Mouse (Mus musculus): ENCODE measurements around the gene Obox2. TPM values are rescaled to one million over a fixed set of nuclear protein-coding genes. Genes with fewer than 3 reads are reported as not detected.
"Not testable (repeated sequence)": the region's sequence is repeated elsewhere in the genome, so short reads cannot be mapped to it uniquely, and the experiment has no call there.

The Obox2 gene
- polyA plus RNA-seq (2014; fragmentation: Nextera tagmentation; extraction: Ambion mirVana): not detected in 2 replicates

GRCm38 (mm10) chr7:15388421-15388998 is at the start of gene Obox2, which contains the start of gene Obox1:
TSS of gene Obox2 (plus strand) at chr7:15388721.
TSS of gene Obox1 (plus strand) at chr7:15388948.
- not testable (repeated sequence) for H3K27ac ChIP-seq (ENCODE audit: low read depth, low read length); H3K9ac ChIP-seq (ENCODE audit: low read length); DNase-seq (ENCODE audit: low spot score, missing footprints); ATAC-seq (ENCODE audit: low FRiP score); H3K36me3 ChIP-seq (ENCODE audit: control insufficient read depth, insufficient read depth, low read length); H3K4me1 ChIP-seq (ENCODE audit: control insufficient read depth, insufficient read depth, low read length); H3K4me3 ChIP-seq (ENCODE audit: low read depth, low read length); H3K27me3 ChIP-seq (ENCODE audit: control insufficient read depth, insufficient read depth, low read length); H3K9me3 ChIP-seq (ENCODE audit: control insufficient read depth, low read length); H3K4me2 ChIP-seq
- no CpG with 5 or more reads among the region's 2 CpGs for WGBS

GRCm38 (mm10) chr7:15399147-15399874 is 10.8 kb downstream of the Obox2 start:
- not testable (repeated sequence) for H3K36me3 ChIP-seq (ENCODE audit: control insufficient read depth, insufficient read depth, low read length); ATAC-seq (ENCODE audit: low FRiP score); DNase-seq (ENCODE audit: low spot score, missing footprints); H3K27me3 ChIP-seq (ENCODE audit: control insufficient read depth, insufficient read depth, low read length); H3K9me3 ChIP-seq (ENCODE audit: control insufficient read depth, low read length); H3K4me3 ChIP-seq (ENCODE audit: low read depth, low read length); H3K4me1 ChIP-seq (ENCODE audit: control insufficient read depth, insufficient read depth, low read length); H3K27ac ChIP-seq (ENCODE audit: low read depth, low read length); H3K4me2 ChIP-seq; H3K9ac ChIP-seq (ENCODE audit: low read length)
- 61% methylated on average over 3 of the region's 3 CpGs for WGBS

GRCm38 (mm10) chr7:15406816-15407215 is 18.3 kb downstream of the Obox2 start:
- ATAC-seq (ENCODE audit: low FRiP score); H3K4me2 ChIP-seq; H3K9me3 ChIP-seq (ENCODE audit: control insufficient read depth, low read length); H3K4me1 ChIP-seq (ENCODE audit: control insufficient read depth, insufficient read depth, low read length); DNase-seq (ENCODE audit: low spot score, missing footprints); H3K9ac ChIP-seq (ENCODE audit: low read length); H3K36me3 ChIP-seq (ENCODE audit: control insufficient read depth, insufficient read depth, low read length); H3K27me3 ChIP-seq (ENCODE audit: control insufficient read depth, insufficient read depth, low read length); H3K4me3 ChIP-seq (ENCODE audit: low read depth, low read length); H3K27ac ChIP-seq (ENCODE audit: low read depth, low read length): not testable (repeated sequence)
- WGBS: 92% methylated on average over 10 of the region's 10 CpGs

GRCm38 (mm10) chr7:15418046-15418445 is 29.5 kb downstream of the Obox2 start:
- not testable (repeated sequence) for H3K36me3 ChIP-seq (ENCODE audit: control insufficient read depth, insufficient read depth, low read length); H3K4me1 ChIP-seq (ENCODE audit: control insufficient read depth, insufficient read depth, low read length); ATAC-seq (ENCODE audit: low FRiP score); H3K9me3 ChIP-seq (ENCODE audit: control insufficient read depth, low read length); H3K27ac ChIP-seq (ENCODE audit: low read depth, low read length); H3K4me3 ChIP-seq (ENCODE audit: low read depth, low read length); DNase-seq (ENCODE audit: low spot score, missing footprints); H3K4me2 ChIP-seq; H3K27me3 ChIP-seq (ENCODE audit: control insufficient read depth, insufficient read depth, low read length); H3K9ac ChIP-seq (ENCODE audit: low read length)
- 84% methylated on average over 8 of the region's 9 CpGs for WGBS

- not testable (repeated sequence) for H3K4me2 ChIP-seq; H3K9me3 ChIP-seq (ENCODE audit: control insufficient read depth, low read length); H3K9ac ChIP-seq (ENCODE audit: low read length); DNase-seq (ENCODE audit: low spot score, missing footprints); H3K4me1 ChIP-seq (ENCODE audit: control insufficient read depth, insufficient read depth, low read length); H3K36me3 ChIP-seq (ENCODE audit: control insufficient read depth, insufficient read depth, low read length); H3K27me3 ChIP-seq (ENCODE audit: control insufficient read depth, insufficient read depth, low read length); H3K4me3 ChIP-seq (ENCODE audit: low read depth, low read length); H3K27ac ChIP-seq (ENCODE audit: low read depth, low read length); ATAC-seq (ENCODE audit: low FRiP score)
- 89% methylated on average over 3 of the region's 4 CpGs for WGBS
These were observed 37.0 kb downstream of the Obox2 start for GRCm38 (mm10) chr7:15425537-15425936.

Other genes starting within 250 kb of the Obox2 start
- not detected in 2 replicates for gene Obox1, start 227 bp downstream of the Obox2 start, polyA plus RNA-seq (2014; fragmentation: Nextera tagmentation; extraction: Ambion mirVana)